Mouse (Mus musculus) kidney, postnatal 10 days (tissue): ENCODE measurements around the gene Slc34a1.
A peak's percentile ranks its signal among the peaks of the same experiment; 100 is the strongest.

ENCODE experiments used
- DNase-seq: peaks from one replicate; pipeline ENCODE4 v3.0.0; 2021; ENCODE audit warnings: mixed read lengths

Slc34a1 gene

GRCm38 (mm10) chr13:55398088-55398487 is at the start of gene Slc34a1:
TSS of gene Slc34a1 (plus strand) at chr13:55398187.
- DNase-seq, result no peak

- DNase-seq, result no peak
These were observed 36.8 kb upstream of the Slc34a1 start for GRCm38 (mm10) chr13:55361145-55361544.

GRCm38 (mm10) chr13:55361974-55362452 is 36.0 kb upstream of the Slc34a1 start:
- no peak for DNase-seq

GRCm38 (mm10) chr13:55362453-55363060 is 35.4 kb upstream of the Slc34a1 start, which contains the start of gene Lman2:
TSS of gene Lman2 (minus strand) at chr13:55362783.
- DNase-seq, result peak; percentile 97

- no peak for DNase-seq
These were observed 29.6 kb upstream of the Slc34a1 start for GRCm38 (mm10) chr13:55368401-55368800.

GRCm38 (mm10) chr13:55369531-55370114 is 28.4 kb upstream of the Slc34a1 start, which contains the start of gene Rgs14:
TSS of gene Rgs14 (plus strand) at chr13:55369732.
- peak; percentile 24 for DNase-seq

GRCm38 (mm10) chr13:55370234-55370633 is 27.8 kb upstream of the Slc34a1 start:
- peak; percentile 66 for DNase-seq

GRCm38 (mm10) chr13:55371007-55371681 is 26.8 kb upstream of the Slc34a1 start:
- no peak for DNase-seq

GRCm38 (mm10) chr13:55371740-55372139 is 26.2 kb upstream of the Slc34a1 start:
- DNase-seq, result no peak

- DNase-seq, result no peak
These were observed 23.6 kb upstream of the Slc34a1 start for GRCm38 (mm10) chr13:55374206-55374924.

- DNase-seq, result no peak
These were observed 22.1 kb upstream of the Slc34a1 start for GRCm38 (mm10) chr13:55375877-55376276.

- peak; percentile 48 for DNase-seq
These were observed 18.9 kb upstream of the Slc34a1 start for GRCm38 (mm10) chr13:55378907-55379580.

GRCm38 (mm10) chr13:55381790-55382189 is 16.2 kb upstream of the Slc34a1 start:
- no peak for DNase-seq

GRCm38 (mm10) chr13:55390644-55391043 is 7.3 kb upstream of the Slc34a1 start:
- peak; percentile 80 for DNase-seq

GRCm38 (mm10) chr13:55391626-55392029 is 6.4 kb upstream of the Slc34a1 start:
- peak; percentile 78 for DNase-seq

- DNase-seq, result no peak
These were observed 5.1 kb upstream of the Slc34a1 start for GRCm38 (mm10) chr13:55392933-55393332.

GRCm38 (mm10) chr13:55399300-55400038 is 1.5 kb downstream of the Slc34a1 start:
- DNase-seq, result peak; percentile 62

- no peak for DNase-seq
These were observed 2.0 kb downstream of the Slc34a1 start for GRCm38 (mm10) chr13:55400039-55400346.

GRCm38 (mm10) chr13:55403266-55403665 is 5.3 kb downstream of the Slc34a1 start:
- no peak for DNase-seq

- DNase-seq, result no peak
These were observed 6.2 kb downstream of the Slc34a1 start for GRCm38 (mm10) chr13:55403935-55404852.
